Comparison of ENCODE assay signal across 16 mouse cellular contexts in the genomic region with DNA sequence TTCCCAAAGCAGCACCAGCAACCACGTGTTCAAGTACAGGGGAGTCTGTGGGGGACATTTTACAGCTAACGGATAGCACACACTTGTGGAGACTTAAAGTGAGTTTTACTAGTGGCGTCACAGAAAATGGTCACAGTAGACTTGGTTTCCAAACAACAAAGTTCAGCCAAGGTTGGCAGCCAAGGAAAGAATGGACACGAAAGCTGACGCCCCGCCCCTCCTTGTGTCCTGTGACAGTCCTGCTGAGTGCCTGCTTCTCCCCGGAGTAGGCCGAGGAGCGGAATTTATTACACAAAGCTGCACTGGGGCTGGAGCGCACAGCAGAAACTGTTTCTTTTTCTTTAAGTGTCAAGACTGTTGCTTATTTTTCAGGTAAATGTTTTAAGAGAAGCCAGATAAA. TPM values are rescaled to one million over a fixed set of nuclear protein-coding genes. Genes with fewer than 3 reads are reported as not detected.
DNase-seq lines count a peak whose midpoint lies in the region; ATAC-seq lines count a peak whose summit lies in the region.
"Had no signal": no experiment of that assay in that cellular context is flagged by ENCODE, and none has a peak within 500 bp of the region (broad histone marks: within the 10 kb centered on the region; RNA-seq: fewer than 3 reads in every experiment).

No protein-coding gene starts in this region.

- H3K27ac ChIP-seq in midbrain, embryonic 10.5 days (replicated peaks), result 0 out of 2 replicates have a peak overlapping the region, but pooled peaks have one; percentile 14
- no peak overlapping the region for H3K27ac ChIP-seq in midbrain, embryonic 11.5 days (ENCODE audit: low read depth, low read length)
- H3K27ac ChIP-seq: heart, embryonic 15.5 days; layer of hippocampus, adult 2 months; liver, embryonic 13.5 days had no signal

- peak; percentile 61 for DNase-seq in adrenal gland, postnatal 14 days
- DNase-seq in adrenal gland, adult 18-20 months (ENCODE audit: low spot score in 2 of 2), result no peak
- DNase-seq in midbrain, embryonic 10.5 days (ENCODE audit: low spot score), result no peak
- no peak for DNase-seq in midbrain, embryonic 11.5 days (ENCODE audit: low spot score, missing footprints)
- DNase-seq in kidney, postnatal 36 days, result peak; percentile 49 to 71
- peak; percentile 18 to 41 for DNase-seq in lung, postnatal 4 days
- no peak for DNase-seq in cerebellum, adult 11 months
- DNase-seq: cerebellum, adult 18-20 months; left cerebral cortex, postnatal 4 days; liver, embryonic 13.5 days; right cerebral cortex, postnatal 14 days had no signal

- H3K36me3 ChIP-seq in midbrain, embryonic 10.5 days, result no peaks in the 10 kb centered on the region
- no peaks in the 10 kb centered on the region for H3K36me3 ChIP-seq in midbrain, embryonic 11.5 days (ENCODE audit: control insufficient read depth, insufficient read depth, low read length)
- H3K36me3 ChIP-seq: heart, embryonic 15.5 days; liver, embryonic 13.5 days had no signal

- no peaks in the 10 kb centered on the region for H3K27me3 ChIP-seq in midbrain, embryonic 10.5 days (ENCODE audit: low read depth, poor library complexity, severe bottlenecking)
- H3K27me3 ChIP-seq in midbrain, embryonic 11.5 days (ENCODE audit: control insufficient read depth, insufficient read depth, low read length), result no peaks in the 10 kb centered on the region
- H3K27me3 ChIP-seq: heart, embryonic 15.5 days; liver, embryonic 13.5 days had no signal

- peaks cover 9% of the 10 kb centered on the region for H3K4me1 ChIP-seq in midbrain, embryonic 10.5 days
- H3K4me1 ChIP-seq in midbrain, embryonic 11.5 days (ENCODE audit: control insufficient read depth, insufficient read depth, low read length), result peaks cover 2% of the 10 kb centered on the region
- H3K4me1 ChIP-seq: liver, embryonic 13.5 days had no signal

- 54% methylated on average over 10 of the region's 10 CpGs for WGBS in midbrain, embryonic 10.5 days
- WGBS in midbrain, embryonic 11.5 days, result 44% methylated on average over 10 of the region's 10 CpGs

- H3K9me3 ChIP-seq in midbrain, embryonic 10.5 days (replicated peaks), result no peaks in the 10 kb centered on the region
- H3K9me3 ChIP-seq in midbrain, embryonic 11.5 days (ENCODE audit: control insufficient read depth, low read length), result no peaks in the 10 kb centered on the region
- H3K9me3 ChIP-seq: heart, embryonic 15.5 days; liver, embryonic 13.5 days had no signal

- H3K4me3 ChIP-seq in midbrain, embryonic 10.5 days, result no peak overlapping the region
- H3K4me3 ChIP-seq in midbrain, embryonic 11.5 days (ENCODE audit: low read depth, low read length), result no peak overlapping the region
- H3K4me3 ChIP-seq: erythroblast, embryonic 14.5 days; heart, embryonic 15.5 days; layer of hippocampus, adult 2 months; liver, embryonic 13.5 days had no signal

- no peak overlapping the region for H3K4me2 ChIP-seq in midbrain, embryonic 11.5 days
- H3K4me2 ChIP-seq: heart, embryonic 15.5 days; liver, embryonic 13.5 days had no signal

- no peak overlapping the region for H3K9ac ChIP-seq in midbrain, embryonic 11.5 days (ENCODE audit: low read length)
- H3K9ac ChIP-seq: heart, embryonic 15.5 days; liver, embryonic 13.5 days had no signal

- no peak for ATAC-seq in midbrain, embryonic 11.5 days (ENCODE audit: low FRiP score)
- no peak for ATAC-seq in activated CD4-positive, CD25-positive, alpha-beta regulatory T cell, adult 4 months
- ATAC-seq: hindbrain, embryonic 16.5 days had no signal

RNA-seq across cellular contexts. Expression of a gene that starts 58.2 kb away (rescaled TPM):
- total RNA-seq in adrenal gland, postnatal 14 days (2021), result 24.1 and 24.5 TPM in 2 replicates
- 10 to 100 TPM; 28.2 to 28.4 TPM for total RNA-seq in adrenal gland, adult 18-20 months (2021)
- 50.7 and 54.7 TPM in 2 replicates for polyA plus RNA-seq in midbrain, embryonic 10.5 days (2016; fragmentation: Nextera tagmentation; extraction: Ambion mirVana)
- 55.8 and 58.4 TPM in 2 replicates for polyA plus RNA-seq in midbrain, embryonic 11.5 days (2014; fragmentation: Nextera tagmentation; extraction: Ambion mirVana)
- polyA plus RNA-seq in activated CD4-positive, CD25-positive, alpha-beta regulatory T cell, adult 4 months (2017; shearing (Covaris generic)), result 10 to 100 TPM; 24.4 to 29.2 TPM

Comparison
In these comparisons a context has a peak if more than half of its experiments do, and no peak if none do; other contexts are left out.
1. DNase-seq: peak in adrenal gland, postnatal 14 days (single experiment), kidney, postnatal 36 days (2 of 2) and lung, postnatal 4 days (2 of 2); none in adrenal gland, adult 18-20 months (0 of 2), midbrain, embryonic 10.5 days (single experiment), midbrain, embryonic 11.5 days (single experiment) and cerebellum, adult 11 months (single experiment).